Comparison of ENCODE assay signal across 23 mouse cellular contexts in the genomic region with DNA sequence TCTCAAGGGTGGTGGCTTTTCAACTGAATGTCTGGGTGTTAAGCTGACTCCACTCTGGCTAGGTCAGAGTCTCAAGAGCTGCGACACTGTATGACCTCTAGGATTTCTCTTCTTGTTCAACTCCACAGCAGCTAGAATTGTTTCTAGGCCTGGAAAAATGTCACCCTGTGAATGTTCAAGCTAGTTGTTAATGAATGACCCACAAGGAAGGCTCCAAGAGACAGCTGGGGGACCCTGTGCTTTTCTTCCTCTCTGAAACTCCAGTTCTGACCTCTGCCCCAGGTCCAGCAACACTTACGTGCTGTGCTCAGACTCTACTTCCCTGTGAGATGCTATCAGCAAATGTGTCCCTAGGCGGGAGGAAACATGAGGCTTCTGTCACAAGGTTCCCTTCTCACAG. TPM values are rescaled to one million over a fixed set of nuclear protein-coding genes. Genes with fewer than 3 reads are reported as not detected.
DNase-seq lines count a peak whose midpoint lies in the region; ATAC-seq and TF ChIP-seq lines count a peak whose summit lies in the region.
"Had no signal": no experiment of that assay in that cellular context is flagged by ENCODE, and none has a peak within 500 bp of the region (broad histone marks: within the 10 kb centered on the region; RNA-seq: fewer than 3 reads in every experiment).

No protein-coding gene starts in this region.

- H3K9ac ChIP-seq in kidney, postnatal 0 days (ENCODE audit: low read depth, low read length): no peak overlapping the region
- H3K9ac ChIP-seq: embryonic facial prominence, embryonic 12.5 days; hindbrain, embryonic 12.5 days had no signal

- no peaks in the 10 kb centered on the region for H3K27me3 ChIP-seq in kidney, postnatal 0 days (ENCODE audit: insufficient read depth, low read length)
- no peaks in the 10 kb centered on the region for H3K27me3 ChIP-seq in hindbrain, embryonic 10.5 days (ENCODE audit: insufficient read depth, poor library complexity, severe bottlenecking)
- no peaks in the 10 kb centered on the region for H3K27me3 ChIP-seq in cerebellum, adult 2 months (ENCODE audit: control insufficient read depth, insufficient read depth, low read length)
- H3K27me3 ChIP-seq: embryonic facial prominence, embryonic 12.5 days; hindbrain, embryonic 12.5 days had no signal

- no peaks in the 10 kb centered on the region for H3K9me3 ChIP-seq in kidney, postnatal 0 days (replicated peaks; ENCODE audit: low read length)
- no peaks in the 10 kb centered on the region for H3K9me3 ChIP-seq in hindbrain, embryonic 10.5 days
- H3K9me3 ChIP-seq: embryonic facial prominence, embryonic 12.5 days; hindbrain, embryonic 12.5 days had no signal

- peak; percentile 32 for DNase-seq in kidney, adult 18-20 months
- peak; percentile 47 to 75 for DNase-seq in kidney, adult 8-10 months
- DNase-seq in kidney, postnatal 0 days (ENCODE audit: low spot score): no peak
- DNase-seq in kidney, postnatal 36 days: peak; percentile 43 to 72
- no peak for DNase-seq in cerebellum, adult 9-10 months
- no peak for DNase-seq in hindbrain, embryonic 10.5 days (ENCODE audit: low spot score)
- DNase-seq in cerebellum, adult 2 months: no peak
- DNase-seq: adrenal gland, adult 2 months; adrenal gland, postnatal 36 days; cerebellum, adult 8-10 months; cerebellum, postnatal 25 days; gastrocnemius, postnatal 14 days; heart, adult 2 months had no signal

- TF ChIP-seq POLR2A in cerebellum, adult 2 months (IDR thresholded peaks at IDR 0.05; ENCODE audit: borderline replicate concordance, insufficient read depth, low read length): no peak

- peak overlapping the region; percentile 25; the same call in 1 of the 2 replicates for H3K27ac ChIP-seq in kidney, postnatal 0 days
- no peak overlapping the region for H3K27ac ChIP-seq in hindbrain, embryonic 10.5 days
- H3K27ac ChIP-seq in cerebellum, adult 2 months (ENCODE audit: insufficient read depth, low read length): no peak overlapping the region
- H3K27ac ChIP-seq: embryonic facial prominence, embryonic 12.5 days; heart, adult 2 months; hindbrain, embryonic 12.5 days had no signal

- H3K4me1 ChIP-seq in kidney, postnatal 0 days (replicated peaks; ENCODE audit: insufficient read depth, low read length): no peaks in the 10 kb centered on the region
- H3K4me1 ChIP-seq in hindbrain, embryonic 10.5 days (replicated peaks): no peaks in the 10 kb centered on the region
- H3K4me1 ChIP-seq in cerebellum, adult 2 months (ENCODE audit: control insufficient read depth, insufficient read depth, low read length): no peaks in the 10 kb centered on the region
- H3K4me1 ChIP-seq: embryonic facial prominence, embryonic 12.5 days; hindbrain, embryonic 12.5 days had no signal

- peak; percentile 77 for ATAC-seq in kidney, postnatal 0 days (replicated peaks; ENCODE audit: low FRiP score, low read depth)
- ATAC-seq: forebrain, embryonic 16.5 days; hindbrain, embryonic 16.5 days had no signal

- no peak overlapping the region for H3K4me3 ChIP-seq in kidney, postnatal 0 days (replicated peaks; ENCODE audit: low read depth, low read length)
- no peak overlapping the region for H3K4me3 ChIP-seq in hindbrain, embryonic 10.5 days
- no peak overlapping the region for H3K4me3 ChIP-seq in cerebellum, adult 2 months (replicated peaks; ENCODE audit: insufficient read depth, low read depth, low read length)
- H3K4me3 ChIP-seq: embryonic facial prominence, embryonic 12.5 days; heart, adult 2 months; hindbrain, embryonic 12.5 days had no signal

- TF ChIP-seq CTCF in kidney, postnatal 0 days (IDR thresholded peaks at IDR 0.05; ENCODE audit: low read depth): no peak
- no peak for TF ChIP-seq CTCF in cerebellum, adult 2 months (IDR thresholded peaks at IDR 0.05; ENCODE audit: borderline replicate concordance, insufficient read depth, low read depth, low read length)

- H3K4me2 ChIP-seq in kidney, postnatal 0 days (ENCODE audit: low read length): no peak overlapping the region
- H3K4me2 ChIP-seq: embryonic facial prominence, embryonic 12.5 days; heart, embryonic 11.5 days; hindbrain, embryonic 12.5 days had no signal

- H3K36me3 ChIP-seq in kidney, postnatal 0 days (ENCODE audit: insufficient read depth, low read length): 0 out of 2 replicates have a peak, but pooled peaks cover 2% of the 10 kb centered on the region
- peaks cover 73% of the 10 kb centered on the region for H3K36me3 ChIP-seq in hindbrain, embryonic 10.5 days

- 71% methylated on average over 3 of the region's 3 CpGs for WGBS in kidney, postnatal 0 days
- WGBS in hindbrain, embryonic 10.5 days: 79% methylated on average over 3 of the region's 3 CpGs
- WGBS in cerebellum, adult 2 months: 90% methylated on average over 3 of the region's 3 CpGs

RNA-seq across cellular contexts. Expression of a gene that starts 14.3 kb away (rescaled TPM):
- polyA plus RNA-seq in kidney, postnatal 0 days (2015; fragmentation: Nextera tagmentation; extraction: Ambion mirVana): 102 and 107 TPM in 2 replicates
- 190 and 204 TPM in 2 replicates for polyA plus RNA-seq in hindbrain, embryonic 10.5 days (2016; fragmentation: Nextera tagmentation; extraction: Ambion mirVana)
- 67.9 and 69.9 TPM in 2 replicates for polyA plus RNA-seq in cerebellum, adult 2 months (2012; rRNA removed)

RNA-seq across cellular contexts. Expression of a gene that starts 30.4 kb away (rescaled TPM):
- 0.06 TPM in 1 of 2 replicates, not detected in the other for polyA plus RNA-seq in kidney, postnatal 0 days (2015; fragmentation: Nextera tagmentation; extraction: Ambion mirVana)
- polyA plus RNA-seq in hindbrain, embryonic 10.5 days (2016; fragmentation: Nextera tagmentation; extraction: Ambion mirVana): not detected in 2 replicates
- polyA plus RNA-seq in cerebellum, adult 2 months (2012; rRNA removed): not detected in 2 replicates
- polyA plus RNA-seq: adrenal gland, adult 2 months; cortical plate, adult 2 months; embryonic facial prominence, embryonic 12.5 days; forebrain, embryonic 11.5 days; forebrain, embryonic 16.5 days; frontal cortex, adult 2 months; gonadal fat pad, adult 2 months; heart, adult 2 months; heart, embryonic 11.5 days; heart, embryonic 16.5 days; hindbrain, embryonic 12.5 days; hindbrain, embryonic 16.5 days had no signal

RNA-seq across cellular contexts. Expression of a gene that starts 40.0 kb away (rescaled TPM):
- polyA plus RNA-seq in kidney, postnatal 0 days (2015; fragmentation: Nextera tagmentation; extraction: Ambion mirVana): 4.6 and 6.1 TPM in 2 replicates
- 4.1 and 4.2 TPM in 2 replicates for polyA plus RNA-seq in hindbrain, embryonic 10.5 days (2016; fragmentation: Nextera tagmentation; extraction: Ambion mirVana)
- 20.1 and 21.6 TPM in 2 replicates for polyA plus RNA-seq in cerebellum, adult 2 months (2012; rRNA removed)

Comparison
In these comparisons a context has a peak if more than half of its experiments do, and no peak if none do; other contexts are left out.
1. DNase-seq: peak in kidney, adult 18-20 months (single experiment), kidney, adult 8-10 months (2 of 2) and kidney, postnatal 36 days (2 of 2); none in kidney, postnatal 0 days (single experiment), cerebellum, adult 9-10 months (single experiment), hindbrain, embryonic 10.5 days (single experiment) and cerebellum, adult 2 months (0 of 2).